Mouse (Mus musculus) c-Kit-positive CD71-positive TER-119-negative erythroid progenitor cells, embryonic 14.5 days (primary cell): Measurements from ENCODE around the gene Plagl2.

Source experiments
- DNase-seq: peaks from one replicate; pipeline ENCODE4 v3.0.0-alpha.2; 2013; ENCODE audit warnings: low read depth

Gene Plagl2

DNA sequence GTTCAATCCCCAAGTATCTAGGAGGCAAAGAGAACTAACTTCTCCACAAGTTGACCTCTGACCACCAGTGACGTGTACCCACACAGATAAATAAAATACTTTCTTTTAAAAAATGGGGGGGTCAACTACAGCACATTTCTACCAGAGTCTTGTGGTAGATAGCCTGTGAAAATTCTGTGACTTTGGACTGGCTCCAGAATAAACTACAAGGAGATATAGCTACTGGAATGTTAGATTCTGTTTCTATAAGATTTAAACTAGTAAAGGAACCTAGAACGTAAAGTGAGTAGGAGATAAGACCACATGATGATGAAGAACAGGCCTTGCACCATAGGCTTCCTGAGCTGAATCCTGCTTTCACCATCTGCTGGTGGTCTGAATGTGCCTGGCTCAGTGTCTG is 53.4 kb downstream of the Plagl2 start:
- DNase-seq: no peak

DNA sequence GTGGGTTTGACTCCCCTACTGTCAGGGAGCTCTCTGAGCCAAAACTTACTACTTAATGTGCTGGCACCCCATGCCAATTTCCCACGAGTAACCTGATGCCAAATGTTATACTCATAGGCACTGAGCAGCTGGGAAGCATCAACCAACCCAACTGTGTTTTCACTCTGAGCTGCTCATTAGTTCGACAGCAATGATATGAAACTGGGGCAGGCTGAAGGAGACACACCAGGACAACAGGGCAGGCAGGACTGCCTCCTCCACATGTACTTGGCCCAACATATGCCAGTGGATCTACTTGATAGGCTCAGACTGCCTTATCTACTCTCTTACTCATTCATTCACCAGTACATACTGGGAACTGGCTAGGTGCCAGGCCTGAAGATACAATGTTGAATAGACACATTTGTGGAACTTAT is 55.0 kb downstream of the Plagl2 start:
- DNase-seq: peak; percentile 48

DNA sequence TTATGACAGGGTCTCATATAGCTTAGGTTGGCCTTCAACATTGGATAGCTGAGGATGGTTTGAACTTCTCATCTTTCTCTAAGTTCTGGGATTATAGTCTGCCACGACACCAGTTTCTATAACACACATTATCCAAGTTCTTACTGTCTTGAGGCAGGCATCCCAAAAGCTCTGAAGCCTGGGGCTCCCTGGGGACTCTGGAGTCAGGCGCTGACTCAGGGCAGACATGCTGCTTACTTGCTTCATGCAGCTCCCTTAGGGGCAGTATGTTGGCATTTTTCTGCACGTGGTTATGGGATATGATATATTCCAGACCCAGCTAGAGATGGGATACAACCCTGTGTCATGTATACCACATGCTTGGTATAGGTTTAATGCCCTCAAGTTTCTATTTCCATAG is 61.3 kb downstream of the Plagl2 start:
- DNase-seq: no peak

DNA sequence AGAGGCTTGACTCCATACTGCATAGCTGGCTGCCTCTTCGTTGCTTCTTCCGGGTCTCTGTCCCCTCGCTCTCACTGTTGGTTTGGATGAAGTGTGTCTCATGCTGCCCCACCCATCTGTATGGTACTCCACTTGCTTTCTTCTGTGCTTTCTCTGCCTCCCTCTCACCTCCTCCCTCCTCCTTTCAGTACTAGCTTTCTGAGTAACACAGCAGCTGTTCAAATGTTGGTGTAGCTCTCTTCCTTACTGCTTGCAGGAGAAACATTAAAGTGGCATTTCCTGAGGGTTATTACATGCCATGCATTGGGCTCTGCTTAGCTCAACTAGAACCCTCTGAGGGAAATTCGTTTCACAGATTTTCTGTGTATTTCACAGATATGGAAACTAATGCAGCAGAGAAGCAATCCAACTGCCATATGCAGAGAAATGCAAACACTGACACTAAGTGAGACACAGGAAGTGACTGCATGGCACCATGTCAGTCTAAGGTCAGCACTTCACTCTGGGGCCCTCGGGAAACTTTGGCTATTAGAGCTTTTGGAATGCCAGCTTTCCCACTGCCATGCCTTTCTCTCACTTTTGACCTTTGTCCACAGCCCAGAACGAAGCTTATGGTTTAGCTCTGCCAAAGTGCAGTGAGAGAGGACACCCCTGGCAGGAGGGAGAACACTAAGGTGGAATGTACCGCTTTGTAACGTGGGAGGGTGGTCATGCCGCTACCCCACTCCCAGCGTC is 61.9 kb downstream of the Plagl2 start:
- DNase-seq: no peak
